Mouse (Mus musculus): ENCODE data around the gene Olfr322. TPM values are rescaled to one million over a fixed set of nuclear protein-coding genes. Genes with fewer than 3 reads are reported as not detected.
"Not testable (repeated sequence)": the region's sequence is repeated elsewhere in the genome, so short reads cannot be mapped to it uniquely, and the experiment has no call there.

Olfr322 gene
- total and polyA plus RNA-seq, 2 experiments from 2014 or later, result 0.16 TPM; not detected in 1

DNA sequence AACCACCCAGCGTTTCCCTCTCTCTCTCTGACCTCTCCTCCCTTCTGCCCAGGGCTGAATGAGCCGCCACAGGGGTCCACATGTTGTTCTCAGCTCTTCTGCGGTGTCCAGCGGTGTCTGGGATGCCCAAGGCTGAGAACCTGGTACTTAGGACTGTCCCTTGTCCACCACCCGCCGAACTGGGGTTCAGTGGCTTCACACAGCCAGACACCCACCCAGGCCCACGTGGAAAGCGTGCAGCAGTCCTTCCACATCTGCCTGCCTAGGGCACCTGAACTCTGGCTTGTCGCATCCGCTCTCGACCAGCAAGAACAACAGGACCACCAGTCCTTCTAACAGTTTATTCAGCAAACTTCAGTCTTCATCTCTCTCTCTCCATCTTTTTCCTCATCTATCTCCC lies 50.5 kb downstream of the Olfr322 start:
- Histone ChIP-seq H3K36me3 (ENCODE audit: insufficient read depth, low read length) (no peaks in the 10 kb centered on the region), H3K27ac (no peak overlapping the region), H3K4me3 (ENCODE audit: low read length) (no peak overlapping the region), H3K9me3 (ENCODE audit: low read length) (no peaks in the 10 kb centered on the region), H3K9ac (replicated peaks; ENCODE audit: low read length) (no peak overlapping the region), H3K4me1 (ENCODE audit: insufficient read depth, low read length) (no peaks in the 10 kb centered on the region), H3K4me2 (ENCODE audit: low read depth, low read length) (no peak overlapping the region), H3K27me3 (ENCODE audit: insufficient read depth, low read length) (no peaks in the 10 kb centered on the region)
- no peak for ATAC-seq
- 83% methylated on average over 11 of the region's 11 CpGs for WGBS
- DNase-seq (ENCODE audit: low spot score), result no peak
- no peak for TF ChIP-seq CTCF (IDR thresholded peaks at IDR 0.05; ENCODE audit: low read depth)

DNA sequence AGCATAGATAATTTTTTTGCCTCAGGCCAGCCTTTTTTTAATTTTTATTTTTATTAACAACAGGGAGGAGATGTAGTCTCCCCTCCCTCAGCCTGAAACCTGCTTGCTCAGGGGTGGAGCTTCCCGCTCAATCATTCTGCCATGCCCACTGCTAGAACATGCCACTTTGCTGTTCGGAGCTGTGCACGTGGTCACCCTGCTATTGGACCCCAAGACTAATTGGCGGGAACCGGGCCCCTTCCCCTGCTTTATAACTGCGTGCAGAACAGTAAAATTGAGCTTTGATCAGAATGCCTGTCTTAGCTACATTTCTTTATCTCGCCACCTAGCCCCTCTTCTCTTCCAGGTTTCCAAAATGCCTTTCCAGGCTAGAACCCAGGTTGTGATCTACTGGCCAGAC lies 59.1 kb downstream of the Olfr322 start:
- ATAC-seq; DNase-seq (ENCODE audit: low spot score); H3K9ac ChIP-seq (replicated peaks; ENCODE audit: low read length); H3K27ac ChIP-seq; H3K4me2 ChIP-seq (ENCODE audit: low read depth, low read length); H3K4me3 ChIP-seq (ENCODE audit: low read length); H3K36me3 ChIP-seq (ENCODE audit: insufficient read depth, low read length); H3K9me3 ChIP-seq (ENCODE audit: low read length); H3K4me1 ChIP-seq (ENCODE audit: insufficient read depth, low read length); H3K27me3 ChIP-seq (ENCODE audit: insufficient read depth, low read length): not testable (repeated sequence)
- 90% methylated on average over 6 of the region's 7 CpGs for WGBS

Other genes starting within 250 kb of the Olfr322 start
- gene 1810065E05Rik, start 237.7 kb upstream of the Olfr322 start, total RNA-seq (2014; rRNA removed), result not detected in 2 replicates
- gene 1810065E05Rik, start 237.7 kb upstream of the Olfr322 start, polyA plus RNA-seq (2015; fragmentation: Nextera tagmentation; extraction: Ambion mirVana), result not detected in 2 replicates
- not detected in 2 replicates for gene Gm12253, start 226.2 kb upstream of the Olfr322 start, total RNA-seq (2014; rRNA removed)
- not detected in 2 replicates for gene Gm12253, start 226.2 kb upstream of the Olfr322 start, polyA plus RNA-seq (2015; fragmentation: Nextera tagmentation; extraction: Ambion mirVana)
- gene Lypd9, start 205.9 kb upstream of the Olfr322 start, total RNA-seq (2014; rRNA removed), result not detected in 2 replicates
- gene Lypd9, start 205.9 kb upstream of the Olfr322 start, polyA plus RNA-seq (2015; fragmentation: Nextera tagmentation; extraction: Ambion mirVana), result not detected in 2 replicates
- gene Olfr30, start 196.5 kb upstream of the Olfr322 start, total RNA-seq (2014; rRNA removed), result not detected in 2 replicates
- gene Olfr30, start 196.5 kb upstream of the Olfr322 start, polyA plus RNA-seq (2015; fragmentation: Nextera tagmentation; extraction: Ambion mirVana), result not detected in 2 replicates
- gene Olfr332, start 166.2 kb upstream of the Olfr322 start, total RNA-seq (2014; rRNA removed), result not detected in 2 replicates
- gene Olfr332, start 166.2 kb upstream of the Olfr322 start, polyA plus RNA-seq (2015; fragmentation: Nextera tagmentation; extraction: Ambion mirVana), result not detected in 2 replicates
- gene Olfr331, start 156.2 kb upstream of the Olfr322 start, total RNA-seq (2014; rRNA removed), result not detected in 2 replicates
- gene Olfr331, start 156.2 kb upstream of the Olfr322 start, polyA plus RNA-seq (2015; fragmentation: Nextera tagmentation; extraction: Ambion mirVana), result not detected in 2 replicates
- not detected in 2 replicates for gene Olfr330, start 123.9 kb upstream of the Olfr322 start, total RNA-seq (2014; rRNA removed)
- gene Olfr330, start 123.9 kb upstream of the Olfr322 start, polyA plus RNA-seq (2015; fragmentation: Nextera tagmentation; extraction: Ambion mirVana), result 0.15 TPM in 1 of 2 replicates, not detected in the other
- gene Olfr329-ps, start 112.4 kb upstream of the Olfr322 start, total RNA-seq (2014; rRNA removed), result not detected in 2 replicates
- gene Olfr329-ps, start 112.4 kb upstream of the Olfr322 start, polyA plus RNA-seq (2015; fragmentation: Nextera tagmentation; extraction: Ambion mirVana), result 0.11 TPM in 1 of 2 replicates, not detected in the other
- gene Olfr328, start 103.1 kb upstream of the Olfr322 start, total RNA-seq (2014; rRNA removed), result not detected in 2 replicates
- not detected in 2 replicates for gene Olfr328, start 103.1 kb upstream of the Olfr322 start, polyA plus RNA-seq (2015; fragmentation: Nextera tagmentation; extraction: Ambion mirVana)
- not detected in 2 replicates for gene Olfr224, start 88.2 kb upstream of the Olfr322 start, total RNA-seq (2014; rRNA removed)
- gene Olfr224, start 88.2 kb upstream of the Olfr322 start, polyA plus RNA-seq (2015; fragmentation: Nextera tagmentation; extraction: Ambion mirVana), result 0.08 TPM in 1 of 2 replicates, not detected in the other
- gene Olfr325, start 81.1 kb upstream of the Olfr322 start, total RNA-seq (2014; rRNA removed), result not detected in 2 replicates
- not detected in 2 replicates for gene Olfr325, start 81.1 kb upstream of the Olfr322 start, polyA plus RNA-seq (2015; fragmentation: Nextera tagmentation; extraction: Ambion mirVana)
- 0.26 and 0.54 TPM in 2 replicates for gene Olfr324, start 63.7 kb upstream of the Olfr322 start, total RNA-seq (2014; rRNA removed)
- 0.05 and 0.13 TPM in 2 replicates for gene Olfr324, start 63.7 kb upstream of the Olfr322 start, polyA plus RNA-seq (2015; fragmentation: Nextera tagmentation; extraction: Ambion mirVana)
- gene 2210407C18Rik, start 42.7 kb upstream of the Olfr322 start, total RNA-seq (2014; rRNA removed), result not detected in 2 replicates
- not detected in 2 replicates for gene 2210407C18Rik, start 42.7 kb upstream of the Olfr322 start, polyA plus RNA-seq (2015; fragmentation: Nextera tagmentation; extraction: Ambion mirVana)
- not detected in 2 replicates for gene Olfr323, start 28.3 kb upstream of the Olfr322 start, total RNA-seq (2014; rRNA removed)
- gene Olfr323, start 28.3 kb upstream of the Olfr322 start, polyA plus RNA-seq (2015; fragmentation: Nextera tagmentation; extraction: Ambion mirVana), result not detected in 2 replicates
- 0.10 TPM in 1 of 2 replicates, not detected in the other for gene Trim58, start 18.3 kb upstream of the Olfr322 start, total RNA-seq (2014; rRNA removed)
- 0.10 and 0.31 TPM in 2 replicates for gene Trim58, start 18.3 kb upstream of the Olfr322 start, polyA plus RNA-seq (2015; fragmentation: Nextera tagmentation; extraction: Ambion mirVana)
- not detected in 2 replicates for gene Olfr320, start 22.3 kb downstream of the Olfr322 start, total RNA-seq (2014; rRNA removed)
- not detected in 2 replicates for gene Olfr320, start 22.3 kb downstream of the Olfr322 start, polyA plus RNA-seq (2015; fragmentation: Nextera tagmentation; extraction: Ambion mirVana)
- not detected in 2 replicates for gene Olfr319, start 40.4 kb downstream of the Olfr322 start, total RNA-seq (2014; rRNA removed)
- gene Olfr319, start 40.4 kb downstream of the Olfr322 start, polyA plus RNA-seq (2015; fragmentation: Nextera tagmentation; extraction: Ambion mirVana), result not detected in 2 replicates
- not detected in 2 replicates for gene Olfr318, start 65.2 kb downstream of the Olfr322 start, total RNA-seq (2014; rRNA removed)
- not detected in 2 replicates for gene Olfr318, start 65.2 kb downstream of the Olfr322 start, polyA plus RNA-seq (2015; fragmentation: Nextera tagmentation; extraction: Ambion mirVana)
- 1.7 and 2.3 TPM in 2 replicates for gene Olfr317, start 80.4 kb downstream of the Olfr322 start, total RNA-seq (2014; rRNA removed)
- gene Olfr317, start 80.4 kb downstream of the Olfr322 start, polyA plus RNA-seq (2015; fragmentation: Nextera tagmentation; extraction: Ambion mirVana), result 0.08 and 0.18 TPM in 2 replicates
- gene Olfr316, start 94.0 kb downstream of the Olfr322 start, total RNA-seq (2014; rRNA removed), result not detected in 2 replicates
- not detected in 2 replicates for gene Olfr316, start 94.0 kb downstream of the Olfr322 start, polyA plus RNA-seq (2015; fragmentation: Nextera tagmentation; extraction: Ambion mirVana)
- not detected in 2 replicates for gene Olfr315, start 114.4 kb downstream of the Olfr322 start, total RNA-seq (2014; rRNA removed)
- gene Olfr315, start 114.4 kb downstream of the Olfr322 start, polyA plus RNA-seq (2015; fragmentation: Nextera tagmentation; extraction: Ambion mirVana), result not detected in 2 replicates
- gene Olfr314, start 124.2 kb downstream of the Olfr322 start, total RNA-seq (2014; rRNA removed), result not detected in 2 replicates
- gene Olfr314, start 124.2 kb downstream of the Olfr322 start, polyA plus RNA-seq (2015; fragmentation: Nextera tagmentation; extraction: Ambion mirVana), result not detected in 2 replicates
- gene Fam183b, start 143.2 kb downstream of the Olfr322 start, total RNA-seq (2014; rRNA removed), result 4.7 and 5.9 TPM in 2 replicates
- gene Fam183b, start 143.2 kb downstream of the Olfr322 start, polyA plus RNA-seq (2015; fragmentation: Nextera tagmentation; extraction: Ambion mirVana), result 11.1 and 15.0 TPM in 2 replicates
- gene Olfr313, start 156.2 kb downstream of the Olfr322 start, total RNA-seq (2014; rRNA removed), result not detected in 2 replicates
- not detected in 2 replicates for gene Olfr313, start 156.2 kb downstream of the Olfr322 start, polyA plus RNA-seq (2015; fragmentation: Nextera tagmentation; extraction: Ambion mirVana)
- gene Olfr312, start 170.5 kb downstream of the Olfr322 start, total RNA-seq (2014; rRNA removed), result not detected in 2 replicates
- not detected in 2 replicates for gene Olfr312, start 170.5 kb downstream of the Olfr322 start, polyA plus RNA-seq (2015; fragmentation: Nextera tagmentation; extraction: Ambion mirVana)
- gene Olfr311, start 180.5 kb downstream of the Olfr322 start, total RNA-seq (2014; rRNA removed), result not detected in 2 replicates
- not detected in 2 replicates for gene Olfr311, start 180.5 kb downstream of the Olfr322 start, polyA plus RNA-seq (2015; fragmentation: Nextera tagmentation; extraction: Ambion mirVana)
- 13.3 and 16.4 TPM in 2 replicates for gene Gm12258, start 188.4 kb downstream of the Olfr322 start, total RNA-seq (2014; rRNA removed)
- 7.9 and 9.9 TPM in 2 replicates for gene Gm12258, start 188.4 kb downstream of the Olfr322 start, polyA plus RNA-seq (2015; fragmentation: Nextera tagmentation; extraction: Ambion mirVana)
- 6.9 and 8.7 TPM in 2 replicates for gene 2810021J22Rik, start 208.4 kb downstream of the Olfr322 start, total RNA-seq (2014; rRNA removed)
- gene 2810021J22Rik, start 208.4 kb downstream of the Olfr322 start, polyA plus RNA-seq (2015; fragmentation: Nextera tagmentation; extraction: Ambion mirVana), result 5.4 and 7.7 TPM in 2 replicates
- 7.1 and 7.2 TPM in 2 replicates for gene Zfp39, start 245.4 kb downstream of the Olfr322 start, total RNA-seq (2014; rRNA removed)
- 4.2 and 4.7 TPM in 2 replicates for gene Zfp39, start 245.4 kb downstream of the Olfr322 start, polyA plus RNA-seq (2015; fragmentation: Nextera tagmentation; extraction: Ambion mirVana)

Measured in hindbrain, postnatal 0 days (tissue).